Mouse (Mus musculus) C2C12 (cell line): Measurements from ENCODE around the gene Gm21830.

Experiments used
- CTCF ChIP-seq: IDR thresholded peaks from one replicate; pipeline ENCODE4 v1.5.1; 2011; ENCODE audit not compliant: control insufficient read depth, insufficient read depth, insufficient read length
- FOSL1 ChIP-seq: IDR thresholded peaks from one replicate; pipeline ENCODE4 v1.8.0; 2011; ENCODE audit warnings: mild to moderate bottlenecking, low read length; ENCODE audit not compliant: poor library complexity, insufficient read depth, severe bottlenecking

GRCm38 (mm10) chr2:67445780-67446179 lies 32.3 kb downstream of the Gm21830 start, which contains the start of gene Xirp2:
- TF ChIP-seq CTCF (no peak), FOSL1 (no peak)
